Mouse (Mus musculus) c-Kit-positive CD71-positive TER-119-negative erythroid progenitor cells, embryonic 14.5 days (primary cell): ENCODE data around the gene Sash3.

ENCODE experiments used
- DNase-seq: peaks from one replicate; pipeline ENCODE4 v3.0.0-alpha.2; 2013; ENCODE audit warnings: low read depth

Gene Sash3

DNA sequence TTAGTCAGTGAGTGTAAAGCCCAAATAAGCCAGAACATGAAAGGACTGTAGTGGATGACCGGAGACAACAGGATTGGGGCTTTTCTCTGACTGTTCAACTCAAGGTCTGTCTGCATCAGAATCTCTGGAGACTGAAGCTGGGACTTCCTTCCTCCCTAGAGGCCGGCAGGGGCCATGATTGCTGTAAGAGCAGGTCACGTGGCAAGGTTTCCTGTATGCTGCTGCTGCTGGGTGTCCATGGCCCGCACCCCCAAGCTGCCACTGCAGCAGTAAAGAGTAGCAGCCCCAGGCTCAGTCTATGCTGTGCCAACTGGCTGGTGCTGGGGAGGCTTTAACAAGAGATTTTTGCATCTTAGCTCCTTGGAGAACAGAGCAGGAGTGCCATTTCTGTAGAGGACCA lies at the start of gene Sash3:
Gene Sash3, plus strand, starts transcription at position 175 of the 400 bp plus-strand sequence.
- DNase-seq, result no peak

DNA sequence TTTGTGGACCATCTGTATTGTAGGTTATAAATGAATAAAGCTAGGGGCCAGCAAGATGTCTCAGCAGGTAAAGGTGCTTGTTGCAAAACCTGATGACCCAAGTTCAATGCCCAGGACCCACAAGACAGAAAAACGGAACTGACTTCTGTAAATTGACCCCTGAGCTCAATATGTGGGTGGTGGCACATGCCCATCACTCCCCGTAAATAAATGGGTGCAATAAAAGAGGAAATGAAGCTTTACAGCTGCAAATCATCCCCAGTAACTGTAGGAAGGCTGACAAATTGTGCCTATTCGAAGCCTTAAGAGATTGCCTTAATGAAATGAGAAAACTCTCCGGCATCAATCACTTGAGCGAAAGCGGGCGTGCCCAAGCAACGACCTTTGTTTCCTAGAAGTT lies 49.7 kb upstream of the Sash3 start:
- no peak for DNase-seq

DNA sequence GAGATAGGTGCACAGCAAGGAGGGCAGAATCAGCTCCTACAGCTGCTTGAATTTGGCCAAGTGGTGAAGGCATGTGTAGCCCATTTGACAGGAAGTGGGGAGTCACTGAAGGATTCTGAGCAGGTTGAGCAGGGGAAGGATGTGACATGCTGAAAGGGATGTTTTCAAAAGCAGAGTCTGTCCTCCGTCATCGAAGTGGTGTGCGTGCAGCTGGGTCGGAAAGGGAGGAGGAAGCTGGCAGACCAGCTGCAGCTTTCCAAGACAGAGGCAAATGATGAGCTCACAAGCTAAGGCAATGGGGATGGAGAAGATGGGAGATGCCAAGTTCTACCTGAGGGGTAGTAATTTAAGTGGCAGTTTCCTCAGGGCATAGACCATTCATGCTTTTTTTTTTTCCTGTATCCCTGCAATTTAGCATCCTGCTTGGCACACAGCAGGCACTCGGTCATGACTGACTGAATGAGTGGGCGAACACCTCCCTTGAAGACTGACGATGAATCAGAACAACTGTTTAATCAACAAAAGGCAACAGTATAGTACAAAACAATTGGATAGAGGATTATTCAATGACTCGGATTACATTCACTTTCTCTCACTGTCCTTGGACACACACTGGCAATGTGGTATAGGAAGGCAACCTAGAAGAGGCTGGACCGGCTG lies 47.6 kb upstream of the Sash3 start:
- no peak for DNase-seq

DNA sequence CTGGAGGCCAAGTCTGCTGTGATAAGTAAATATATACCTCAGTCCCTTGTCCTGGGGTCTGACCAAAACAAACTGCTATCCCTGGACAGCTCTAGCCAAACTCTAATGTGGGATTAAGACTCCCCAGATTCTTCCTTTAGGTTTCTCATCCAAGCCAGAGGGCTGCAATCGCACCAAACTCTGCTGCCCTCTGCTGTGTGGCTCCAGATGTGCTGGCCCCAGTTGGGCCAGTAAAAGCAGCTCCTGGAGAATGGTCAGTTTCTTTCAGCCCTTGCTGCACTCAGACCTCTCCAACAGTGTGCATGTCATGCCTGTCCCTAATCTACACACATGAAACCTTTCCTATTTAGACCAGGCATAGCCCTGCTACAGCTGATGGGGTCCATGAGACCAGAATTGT lies 46.4 kb upstream of the Sash3 start:
- no peak for DNase-seq

DNA sequence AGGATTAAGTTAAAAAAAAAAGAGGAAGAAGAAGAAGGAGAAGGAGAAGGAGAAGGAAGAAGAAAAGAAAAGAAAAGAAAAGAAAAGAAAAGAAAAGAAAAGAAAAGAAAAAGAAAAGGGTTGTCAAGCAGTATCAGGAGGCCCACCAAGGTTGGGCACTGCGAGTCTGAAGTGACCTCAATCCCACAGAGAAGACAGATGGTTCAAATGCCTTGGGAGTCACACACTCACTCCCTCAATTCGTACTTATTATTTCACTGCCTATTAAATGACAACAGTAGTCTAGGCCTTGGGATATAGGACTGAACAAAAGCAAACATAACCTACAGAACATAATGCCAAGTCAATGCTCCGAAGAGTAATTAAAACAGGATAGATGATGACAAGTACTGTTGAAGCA lies 43.0 kb upstream of the Sash3 start:
- DNase-seq, result no peak

DNA sequence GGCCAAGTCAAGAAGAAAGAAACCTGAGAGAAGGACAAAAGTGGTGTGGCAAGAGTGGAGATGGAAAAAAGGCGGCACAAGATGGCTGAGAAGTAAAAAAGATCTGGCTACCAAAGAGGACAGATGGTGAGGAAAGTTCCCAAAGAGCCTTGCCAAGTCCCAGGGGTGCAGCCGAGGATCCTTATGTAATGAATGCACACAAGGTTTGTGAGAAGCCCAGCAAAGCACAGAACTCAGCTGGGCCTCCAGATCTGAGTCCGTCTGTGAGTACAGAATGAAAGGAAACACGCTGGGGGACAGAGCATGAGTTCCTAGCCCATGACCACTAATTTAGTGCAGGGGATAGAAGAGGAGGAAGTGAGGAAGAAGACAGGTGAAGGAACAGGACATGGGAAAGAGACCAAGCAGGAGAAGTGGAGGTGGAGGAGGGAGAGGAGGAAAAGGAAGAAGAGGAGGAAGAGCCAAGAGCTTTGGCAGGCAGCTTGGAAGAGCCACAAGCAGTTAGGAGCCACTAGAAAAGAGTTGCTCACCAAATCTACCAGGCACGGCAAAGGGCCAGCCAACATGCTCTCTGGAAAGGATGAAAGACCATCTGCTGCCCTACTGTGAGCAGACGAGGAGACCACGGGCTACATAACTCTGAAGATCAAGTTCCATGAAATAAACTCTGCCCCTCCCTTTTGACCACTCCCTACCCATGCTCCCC lies 41.3 kb upstream of the Sash3 start:
- no peak for DNase-seq

DNA sequence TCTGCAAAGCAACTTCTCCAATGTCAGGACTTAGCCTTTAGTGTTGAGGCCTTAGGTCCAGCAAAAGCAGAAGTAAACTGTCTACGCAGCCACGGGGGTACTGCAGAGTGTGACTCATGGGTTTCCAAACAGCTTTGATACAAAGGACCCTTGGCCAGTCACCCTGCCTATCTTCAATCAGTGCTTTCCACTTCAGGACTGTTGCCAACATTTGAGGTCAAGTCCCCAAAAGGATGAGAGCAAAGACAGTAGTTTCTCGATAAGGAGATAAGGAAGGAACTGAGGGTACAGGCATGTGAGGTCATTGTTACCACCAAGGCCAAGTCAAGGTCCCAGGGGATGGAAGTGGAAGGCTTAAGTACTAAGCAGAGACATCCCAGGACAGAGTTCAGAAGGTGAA lies 40.0 kb upstream of the Sash3 start:
- no peak for DNase-seq

DNA sequence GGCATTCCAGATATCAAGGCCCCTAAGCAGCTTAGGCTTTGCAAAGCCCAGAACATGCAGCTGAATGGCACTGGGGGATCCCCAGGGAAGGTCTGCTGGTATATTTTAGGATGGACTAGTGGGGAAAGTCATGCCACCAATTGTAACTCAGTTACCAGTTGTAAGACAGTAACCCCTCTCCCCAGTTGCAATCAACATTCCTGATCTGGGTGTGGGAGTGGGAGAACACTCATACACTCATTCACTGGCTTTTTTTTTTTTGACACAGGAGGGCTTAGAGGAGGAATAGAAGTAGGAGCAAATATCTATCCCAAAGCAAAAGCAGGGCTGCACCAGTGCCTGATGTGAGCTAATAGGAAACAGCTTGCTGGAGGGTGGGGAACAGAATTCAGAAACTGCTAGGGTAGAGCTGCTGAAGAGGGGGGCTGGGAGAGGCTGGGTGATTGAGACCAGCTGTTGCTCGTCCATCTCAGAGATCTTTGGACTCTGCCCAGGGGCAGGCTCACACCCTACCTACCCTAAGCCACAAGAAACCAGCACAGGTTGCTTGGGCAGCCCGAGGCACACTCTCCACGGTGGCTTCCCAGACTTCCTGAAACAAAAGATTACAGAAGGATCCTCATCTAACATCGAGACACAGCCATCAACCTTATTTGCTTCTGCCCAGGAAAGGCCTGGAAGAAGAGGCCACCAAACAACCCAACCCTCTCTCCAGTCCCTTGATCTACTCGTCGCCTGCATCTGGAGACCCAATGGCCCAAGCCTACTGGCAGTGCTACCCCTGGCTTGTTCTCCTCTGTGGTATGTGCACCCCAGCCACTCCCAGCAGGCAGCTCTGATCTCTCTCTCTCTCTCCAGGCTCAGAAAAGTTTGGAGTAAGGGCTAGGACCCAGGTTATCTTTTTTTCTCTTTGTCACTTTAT lies 37.6 kb upstream of the Sash3 start, which contains the start of gene Xpnpep2:
Gene Xpnpep2, plus strand, starts transcription at position 332 of the 922 bp plus-strand sequence.
- no peak for DNase-seq

DNA sequence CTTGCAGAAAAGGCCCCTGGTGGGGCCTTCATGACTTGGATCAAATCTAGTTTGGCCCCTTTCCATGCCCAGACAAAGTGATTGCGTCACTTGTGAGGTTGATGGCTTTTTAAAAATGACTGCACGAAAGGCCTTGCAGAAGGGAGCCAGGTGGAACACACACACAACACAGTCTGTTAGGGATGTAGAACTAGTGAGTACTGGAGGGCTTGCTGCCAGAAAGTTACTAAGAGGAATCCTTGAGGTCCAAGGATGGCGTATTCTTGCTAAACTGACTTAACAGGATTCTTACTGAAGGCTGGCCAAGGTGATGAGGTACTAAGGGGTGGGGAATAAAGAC lies 37.0 kb upstream of the Sash3 start:
- DNase-seq, result no peak

DNA sequence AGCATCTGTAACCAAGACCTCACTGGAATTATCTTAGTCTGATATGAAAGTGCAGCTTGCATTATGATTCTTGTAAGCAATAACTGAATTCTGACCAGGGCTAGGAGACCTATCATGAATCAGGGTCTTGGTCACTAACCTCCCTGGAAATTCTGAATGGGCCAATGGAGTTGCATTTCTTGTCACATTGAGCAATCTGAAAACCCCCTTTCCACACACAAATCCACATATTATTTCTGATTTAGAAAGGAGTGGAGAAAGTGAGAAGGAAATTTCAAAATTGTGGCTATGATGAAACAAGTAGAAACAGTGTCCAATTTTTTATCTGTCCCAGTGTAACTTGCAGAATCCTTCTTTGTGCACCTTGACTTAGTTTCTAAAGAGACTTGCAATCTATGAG lies 26.9 kb upstream of the Sash3 start:
- no peak for DNase-seq

DNA sequence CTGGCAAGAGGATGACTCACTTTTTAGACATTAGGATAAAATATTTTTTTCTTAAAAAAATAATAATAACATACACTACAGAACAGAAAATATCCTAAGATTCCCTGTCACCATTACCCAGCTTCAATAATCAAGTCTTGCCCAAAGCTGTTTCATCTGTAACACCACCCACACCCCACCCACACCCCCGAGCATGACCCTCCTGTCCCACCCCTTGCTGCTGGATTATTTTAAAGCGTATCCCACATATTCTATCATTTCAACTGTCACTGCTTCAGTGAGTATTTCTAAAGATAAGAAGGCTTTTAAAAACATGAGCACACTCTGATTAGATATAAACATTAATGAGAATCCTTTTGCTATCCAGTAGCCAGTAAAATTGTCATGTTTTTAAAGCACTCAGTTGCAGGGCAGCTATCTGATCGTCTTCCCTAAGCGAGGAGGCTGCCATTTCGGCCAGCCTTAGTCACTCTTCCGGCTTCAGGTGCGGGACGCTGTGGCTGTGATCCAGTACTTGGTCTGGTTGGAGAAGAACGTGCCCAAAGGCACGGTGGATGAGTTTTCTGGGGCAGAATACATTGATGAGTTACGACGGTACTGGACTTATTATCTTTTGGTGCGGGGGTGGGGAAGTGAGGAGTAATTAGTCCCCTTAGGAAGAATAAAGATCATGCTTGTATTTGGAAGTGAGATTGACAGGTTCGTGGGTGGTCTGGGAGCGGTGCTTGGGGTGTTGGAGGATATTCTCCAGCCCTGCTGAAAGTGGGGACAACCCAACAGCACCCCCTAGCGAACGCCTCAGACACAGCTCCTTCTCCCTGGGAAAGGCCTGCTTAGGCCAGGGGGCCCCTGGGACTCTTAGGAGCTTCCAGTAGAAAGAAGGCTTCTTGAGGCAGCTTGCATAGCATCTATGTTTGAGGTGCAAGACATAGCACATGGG lies 21.8 kb upstream of the Sash3 start:
- no peak for DNase-seq

DNA sequence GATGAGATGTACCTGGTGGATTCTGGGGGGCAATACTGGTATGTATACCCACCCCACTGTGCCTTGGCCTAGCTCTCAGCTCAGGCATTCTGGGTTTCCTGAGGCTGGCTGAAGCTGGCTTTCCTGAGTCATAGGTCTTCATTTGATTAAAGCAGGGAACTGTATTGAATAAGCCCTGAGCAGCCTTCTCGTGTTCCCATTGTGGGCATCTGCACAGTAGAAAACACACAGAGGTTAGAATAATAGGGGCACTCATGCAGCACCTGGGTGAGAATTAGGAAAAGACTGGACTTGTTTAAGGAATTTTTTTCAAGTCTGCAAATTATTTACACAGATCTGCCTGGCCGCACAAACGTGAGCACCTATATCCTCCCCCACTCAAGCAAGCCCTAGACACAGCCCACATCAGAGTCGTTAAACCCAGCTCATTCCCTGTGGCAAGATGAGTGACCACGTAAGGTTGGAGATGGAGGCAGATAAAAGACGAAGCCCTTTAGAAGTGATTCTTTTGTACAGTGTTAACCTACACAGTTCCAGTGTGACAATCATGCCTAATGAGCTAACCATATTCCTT lies 19.2 kb upstream of the Sash3 start:
- DNase-seq, result no peak

DNA sequence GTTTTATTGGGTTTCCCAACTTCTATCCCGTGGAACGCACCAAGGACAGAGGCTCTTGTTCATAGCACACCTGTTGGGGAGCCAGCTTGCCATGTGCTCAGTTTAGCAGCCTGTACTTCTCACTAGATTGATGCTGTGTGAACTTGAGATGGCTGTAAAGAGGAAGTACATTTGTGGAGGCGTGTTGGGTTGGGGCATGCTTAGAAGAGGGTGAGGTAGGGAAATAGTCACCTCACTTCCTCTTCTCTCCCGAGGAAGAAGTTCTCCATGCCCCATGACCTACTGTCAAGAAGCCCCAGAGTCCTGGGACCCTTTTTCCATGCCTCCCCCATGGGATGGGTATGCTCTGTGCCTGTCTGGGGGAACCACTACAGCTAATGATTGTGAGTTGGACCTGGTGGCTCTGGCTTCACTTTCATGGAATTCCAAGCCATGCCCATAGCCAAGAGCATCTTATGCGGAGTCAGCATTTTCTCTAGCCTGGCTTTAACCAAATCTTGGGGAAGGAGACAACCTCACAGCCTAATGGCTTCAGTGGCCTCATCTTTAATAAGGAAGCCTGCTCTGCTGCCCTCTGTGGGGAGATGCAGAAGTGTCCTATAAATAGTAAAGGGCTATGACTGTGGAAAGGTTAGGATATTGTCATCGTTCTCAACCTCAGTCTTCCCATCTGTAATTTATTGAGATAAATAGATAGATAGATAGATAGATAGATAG lies 18.6 kb upstream of the Sash3 start:
- DNase-seq, result no peak

DNA sequence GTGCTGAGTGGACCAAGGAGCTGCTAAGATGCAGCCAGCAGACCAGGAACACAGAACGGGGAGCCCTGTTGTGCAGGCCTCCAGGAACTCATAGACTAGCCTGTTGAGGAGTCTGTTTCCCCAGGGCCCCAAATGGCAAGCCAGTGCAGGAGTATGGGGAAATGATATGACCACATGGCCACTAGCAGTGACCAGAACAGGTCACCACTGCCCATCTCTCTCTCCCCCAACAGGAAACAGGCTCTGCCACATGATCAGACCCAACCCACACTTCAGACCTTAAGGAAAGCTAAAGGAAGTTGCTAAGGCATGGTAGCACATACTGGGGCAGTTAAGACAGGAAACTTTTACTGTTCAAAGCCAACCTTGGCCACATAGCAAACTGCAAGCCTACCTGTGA lies 17.1 kb upstream of the Sash3 start:
- no peak for DNase-seq

DNA sequence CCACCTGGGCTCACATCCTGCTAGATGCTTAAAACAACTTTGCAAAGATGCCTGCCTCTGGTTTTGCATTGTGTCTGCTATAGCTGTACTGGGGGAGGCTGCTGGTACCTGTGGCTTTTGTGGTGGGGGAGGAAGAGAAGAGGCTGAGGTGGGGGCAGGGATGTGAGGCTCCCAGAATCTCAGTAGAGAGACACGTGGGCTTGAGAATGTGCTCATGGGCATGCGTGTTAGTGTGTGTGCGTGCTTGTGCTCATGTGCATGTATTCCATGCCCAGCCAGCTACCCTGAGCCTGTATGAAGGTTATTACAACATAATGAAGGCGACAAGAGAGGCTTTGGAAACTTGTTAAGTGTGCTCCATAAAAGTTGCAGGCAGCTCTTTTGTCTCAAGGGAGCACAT lies 9.3 kb upstream of the Sash3 start:
- DNase-seq, result no peak

DNA sequence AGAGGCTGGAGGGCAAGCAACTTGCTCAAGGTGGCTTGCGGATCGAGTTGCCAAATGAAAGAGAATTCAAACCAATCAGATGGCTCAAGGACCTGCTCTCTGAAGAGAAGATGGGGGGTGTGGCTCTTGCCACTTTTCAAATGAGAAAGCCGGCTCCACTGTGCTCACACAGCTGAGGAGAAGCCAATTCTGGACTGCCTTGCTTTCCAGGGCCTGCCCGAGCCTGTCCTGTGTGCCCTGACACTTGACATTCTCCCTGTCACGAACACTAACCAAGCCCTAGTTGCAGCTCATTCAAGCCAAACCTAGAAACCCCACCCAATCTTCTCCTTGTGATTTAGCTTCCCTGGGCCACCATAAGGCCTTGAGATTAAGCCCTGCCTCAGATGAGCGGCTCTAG lies 8.2 kb upstream of the Sash3 start:
- DNase-seq, result no peak

DNA sequence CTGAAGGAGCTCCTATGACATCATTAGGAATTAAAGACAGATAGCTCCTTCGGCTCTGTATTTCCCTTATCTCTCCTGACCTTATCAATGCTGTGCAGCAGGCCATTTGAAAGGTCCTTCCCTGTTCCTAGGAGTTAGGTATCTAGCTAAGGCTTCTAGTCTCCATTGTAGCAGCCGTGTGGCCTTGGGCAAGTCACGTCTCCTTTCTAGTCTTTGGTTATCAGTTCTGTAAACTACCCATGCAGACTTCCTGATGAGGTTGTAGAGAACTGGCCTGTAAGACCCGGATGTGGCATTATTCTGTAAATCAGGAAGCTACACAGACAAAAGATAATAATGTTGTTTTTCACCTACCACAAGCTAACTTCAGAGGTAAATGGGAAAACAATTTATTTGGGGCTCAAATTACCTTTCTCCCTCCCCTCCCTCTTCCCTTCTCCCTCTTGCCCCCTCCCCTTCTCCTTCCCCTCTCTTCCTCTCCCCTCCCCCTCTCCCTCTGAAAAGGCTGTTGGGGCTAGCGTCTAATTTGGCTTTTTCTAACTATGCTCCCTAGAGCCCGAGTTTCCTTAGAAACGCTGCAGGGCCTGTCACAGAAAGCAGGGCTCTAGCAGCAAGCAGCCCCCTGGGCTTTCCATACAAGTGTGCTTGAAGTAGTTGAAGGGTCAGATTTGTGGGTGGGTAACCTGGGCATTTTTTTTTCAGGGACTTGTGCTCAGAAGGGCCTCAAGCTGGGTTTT lies 7.5 kb upstream of the Sash3 start:
- no peak for DNase-seq

DNA sequence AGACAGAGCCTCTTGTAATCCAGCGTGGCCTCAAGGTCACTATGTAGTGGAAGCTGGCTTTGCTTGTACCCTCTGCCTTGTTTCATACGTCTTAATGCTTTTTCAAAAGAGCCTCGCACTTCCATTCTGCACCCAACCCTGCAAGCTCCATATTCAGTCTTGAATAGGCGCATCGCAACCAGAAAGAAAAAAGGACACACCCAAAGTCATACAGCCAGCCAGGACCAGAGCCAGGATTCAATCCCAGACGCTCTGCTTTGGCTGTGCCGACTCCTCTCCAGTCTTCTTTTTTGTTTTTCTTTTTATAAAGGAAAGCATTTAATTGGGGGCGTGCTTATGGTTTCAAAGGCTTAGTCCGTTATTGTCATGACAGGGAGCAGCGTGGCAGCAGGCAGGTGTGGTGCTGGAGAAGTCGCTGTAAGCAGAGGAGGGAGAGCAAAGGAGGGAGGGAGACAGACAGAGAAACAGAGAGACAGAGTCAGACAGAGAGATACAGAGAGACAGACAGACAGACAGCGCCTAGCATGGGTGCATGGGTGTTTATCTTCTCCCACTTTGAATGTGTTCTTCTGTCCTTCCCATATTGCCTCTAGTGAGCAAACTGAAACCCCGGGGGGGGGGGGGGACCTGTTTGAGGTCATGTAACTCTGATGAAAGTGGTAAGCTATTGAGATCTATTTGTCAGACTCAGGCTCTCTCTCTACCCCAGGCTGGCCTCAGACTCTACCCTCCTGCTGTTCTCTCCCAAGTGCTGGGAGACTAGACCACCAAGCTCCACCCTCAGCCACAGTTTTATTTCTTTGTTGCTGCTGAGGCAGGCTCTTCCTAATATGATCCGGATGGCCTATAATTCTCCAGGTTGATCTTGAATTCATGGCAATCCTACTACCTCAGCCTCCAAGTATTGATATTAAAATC lies 6.6 kb upstream of the Sash3 start:
- DNase-seq, result no peak

DNA sequence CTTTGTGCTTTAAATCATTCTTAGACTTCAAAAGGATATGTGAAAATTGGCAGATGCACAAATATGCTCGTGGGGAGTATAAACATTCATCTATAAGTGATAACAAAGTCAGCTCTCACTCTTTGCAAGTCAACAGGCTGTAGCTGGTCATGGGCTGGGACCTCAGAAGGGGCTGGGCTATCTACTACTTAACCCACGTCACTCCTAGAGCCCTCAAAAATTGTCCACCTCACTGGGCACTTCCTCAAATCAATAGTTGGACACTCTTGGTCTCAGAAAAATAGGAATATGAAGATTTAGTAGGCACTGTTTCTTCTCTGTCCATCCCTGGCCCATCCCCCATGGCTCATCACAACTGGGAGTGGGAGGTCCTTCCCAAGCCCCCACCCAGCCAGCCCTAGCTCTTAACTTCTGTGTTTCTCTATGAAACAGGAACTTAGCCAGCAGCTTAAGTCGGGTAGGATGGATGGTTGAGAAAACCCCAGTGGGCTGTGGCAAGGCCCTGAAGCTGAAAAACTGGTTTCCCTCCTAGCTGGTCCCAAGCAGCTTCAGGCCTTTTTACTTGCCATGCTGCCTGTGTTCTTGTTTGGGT lies 5.9 kb upstream of the Sash3 start:
- no peak for DNase-seq
